Mouse (Mus musculus): ENCODE measurements around the gene Hbq1a.

The Hbq1a gene

DNA sequence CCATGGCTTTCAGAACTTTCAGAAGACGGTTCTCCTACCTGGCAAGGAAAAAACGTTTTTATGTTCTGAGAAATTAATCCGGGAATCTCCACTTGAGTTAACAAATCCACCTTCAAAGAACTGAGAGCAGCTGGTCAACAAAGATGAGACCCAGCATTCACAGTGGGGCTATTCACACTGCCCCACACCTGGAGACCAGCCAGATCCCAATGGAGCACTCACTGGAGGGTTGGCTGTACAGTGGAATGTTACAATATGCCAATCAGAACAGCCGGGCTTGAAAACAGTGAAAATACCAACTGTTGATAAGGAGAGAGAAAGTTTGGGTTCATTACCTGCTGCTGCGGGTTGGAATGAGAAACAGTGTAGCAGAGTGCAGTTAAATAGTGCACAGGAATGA lies 32.0 kb downstream of the Hbq1a start:
- no peak for DNase-seq

GRCm38 (mm10) chr11:32333235-32333634 lies 33.4 kb downstream of the Hbq1a start:
- peak in 1 of 2 experiments; percentile 46 for DNase-seq

DNA sequence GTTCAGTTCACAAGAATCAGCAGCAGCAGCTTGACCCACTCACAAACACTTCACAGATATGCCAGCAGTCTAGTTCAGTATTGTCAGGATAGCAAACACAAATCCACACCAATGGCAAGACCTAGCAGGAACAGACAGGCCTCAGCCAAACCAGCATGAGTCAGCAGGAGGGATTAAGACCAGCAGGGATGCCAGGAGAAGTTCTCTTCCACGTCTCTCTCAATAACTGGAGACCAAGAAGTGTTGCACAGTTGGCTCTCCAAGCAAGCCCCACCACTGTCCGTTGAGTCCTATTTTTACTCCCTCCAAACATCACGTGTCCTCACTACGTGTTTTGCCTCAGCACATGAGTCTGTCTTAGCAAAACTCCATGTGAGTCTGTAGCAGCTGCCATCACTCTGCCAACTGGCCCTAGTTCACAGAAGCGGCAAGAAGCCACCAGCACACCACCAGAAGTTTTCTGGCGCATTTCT lies 36.6 kb downstream of the Hbq1a start:
- DNase-seq, result no peak

DNA sequence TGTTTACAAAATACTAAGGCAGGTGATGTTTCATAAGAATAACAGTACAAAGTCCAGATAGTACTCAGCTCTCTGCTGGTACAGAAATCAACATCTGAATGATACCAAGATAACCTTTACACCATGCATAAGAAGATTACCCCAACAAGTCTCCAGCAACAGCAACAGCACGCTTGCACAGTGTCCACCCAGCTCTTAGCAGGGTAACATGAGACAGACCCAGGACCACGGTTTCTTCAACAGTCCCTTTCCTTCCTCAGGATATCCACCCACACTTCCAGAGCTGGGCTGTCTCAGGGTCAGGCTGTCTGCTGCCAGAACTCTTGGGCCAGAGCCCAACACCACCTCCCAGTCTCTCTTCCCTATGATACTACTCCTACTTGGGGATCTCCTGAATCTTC lies 39.3 kb downstream of the Hbq1a start:
- peak in 1 of 2 experiments; percentile 37 for DNase-seq

DNA sequence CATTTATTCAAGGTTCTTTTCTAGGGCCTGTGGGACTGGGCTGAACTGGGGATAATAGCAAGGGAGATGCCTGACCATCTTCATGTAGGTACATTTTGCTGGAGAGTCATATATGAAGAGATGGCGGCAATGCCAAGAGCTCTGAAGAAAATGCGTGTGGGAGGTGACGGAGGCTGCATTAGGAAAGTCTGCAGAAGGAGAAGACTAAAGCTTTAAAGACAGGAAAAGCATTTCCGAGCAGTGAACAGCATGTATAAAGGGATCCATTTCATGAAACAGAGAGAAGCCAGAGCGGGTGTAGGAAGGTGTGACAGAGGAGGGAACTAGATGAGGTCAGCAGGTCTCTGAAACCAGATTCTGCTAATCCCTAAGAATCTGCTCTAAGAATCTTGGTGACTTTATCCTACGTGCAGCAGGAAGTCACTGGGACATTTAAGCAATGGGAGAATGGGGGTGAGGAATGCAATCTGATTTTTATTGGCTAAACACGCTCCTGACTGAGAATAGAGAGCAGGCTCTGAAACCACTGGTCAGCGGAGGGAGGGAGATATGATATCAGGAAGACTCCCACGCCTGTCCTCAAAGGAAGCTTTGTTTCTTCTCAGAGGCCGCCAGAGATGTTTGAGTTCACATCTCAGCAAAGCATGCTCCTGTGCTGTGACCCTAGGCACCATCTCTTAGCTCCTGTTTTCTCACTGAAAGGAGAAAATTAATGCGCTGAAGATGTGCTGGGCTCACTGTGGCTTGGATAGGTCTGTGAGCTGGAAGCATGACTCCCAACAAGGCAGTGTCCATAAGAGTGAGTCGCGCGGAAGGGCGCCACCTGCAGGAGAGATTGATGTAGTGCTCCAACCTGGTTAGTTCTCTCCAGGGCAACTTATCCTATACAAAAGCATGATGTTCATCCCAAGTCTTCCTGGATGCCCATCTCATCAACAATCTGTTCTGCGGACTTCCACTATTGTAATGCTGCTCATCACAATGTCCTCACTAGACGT lies 40.9 kb downstream of the Hbq1a start:
- peak; percentile 49 to 65 for DNase-seq

DNA sequence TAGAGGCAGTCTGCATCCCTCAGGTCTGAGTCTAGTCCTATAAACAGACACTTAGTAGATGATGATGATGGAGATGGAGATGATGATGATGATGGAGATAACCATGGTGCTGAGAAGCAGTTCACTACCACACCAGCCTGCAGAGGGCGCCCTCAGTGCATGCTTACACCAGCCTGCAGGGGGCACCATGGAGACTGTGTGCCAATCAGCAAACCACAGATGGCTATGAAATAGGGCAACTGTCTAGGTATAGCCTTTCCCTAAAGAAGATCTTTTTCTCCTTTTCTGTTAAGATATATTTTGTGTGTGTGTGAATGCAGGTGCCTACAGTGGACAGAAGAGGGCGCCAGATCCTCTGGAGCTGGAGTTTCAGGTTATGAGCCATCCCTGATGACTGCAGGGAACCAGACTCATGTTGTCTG lies 42.9 kb downstream of the Hbq1a start:
- peak; percentile 52 to 70 for DNase-seq

- DNase-seq, result no peak
Observed at GRCm38 (mm10) chr11:32343350-32343749, 43.5 kb downstream of the Hbq1a start.

- no peak for DNase-seq
Observed at GRCm38 (mm10) chr11:32345504-32346297, 45.8 kb downstream of the Hbq1a start.

DNA sequence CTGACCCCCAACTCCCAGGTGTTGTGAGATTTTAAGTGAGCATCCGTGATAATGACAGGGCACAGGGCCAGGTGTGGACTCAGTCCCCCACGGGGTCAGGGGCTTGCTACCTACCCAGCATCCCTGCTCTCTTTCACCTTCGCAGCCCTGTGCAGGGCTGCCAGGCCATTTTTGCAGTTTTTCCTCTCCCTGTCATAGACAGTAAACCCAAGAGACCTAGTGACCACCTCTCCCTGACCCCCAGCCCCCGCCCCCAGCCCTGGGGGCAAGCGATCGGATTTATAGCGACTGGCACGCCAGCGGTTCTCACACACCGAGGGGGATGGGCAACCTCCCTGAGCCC lies 47.4 kb downstream of the Hbq1a start:
- no peak for DNase-seq

- DNase-seq, result peak; percentile 66 to 81
Observed at GRCm38 (mm10) chr11:32347607-32348432, 48.0 kb downstream of the Hbq1a start, which contains the start of gene Sh3pxd2b. Gene Sh3pxd2b (plus strand): TSS chr11:32347820.

DNA sequence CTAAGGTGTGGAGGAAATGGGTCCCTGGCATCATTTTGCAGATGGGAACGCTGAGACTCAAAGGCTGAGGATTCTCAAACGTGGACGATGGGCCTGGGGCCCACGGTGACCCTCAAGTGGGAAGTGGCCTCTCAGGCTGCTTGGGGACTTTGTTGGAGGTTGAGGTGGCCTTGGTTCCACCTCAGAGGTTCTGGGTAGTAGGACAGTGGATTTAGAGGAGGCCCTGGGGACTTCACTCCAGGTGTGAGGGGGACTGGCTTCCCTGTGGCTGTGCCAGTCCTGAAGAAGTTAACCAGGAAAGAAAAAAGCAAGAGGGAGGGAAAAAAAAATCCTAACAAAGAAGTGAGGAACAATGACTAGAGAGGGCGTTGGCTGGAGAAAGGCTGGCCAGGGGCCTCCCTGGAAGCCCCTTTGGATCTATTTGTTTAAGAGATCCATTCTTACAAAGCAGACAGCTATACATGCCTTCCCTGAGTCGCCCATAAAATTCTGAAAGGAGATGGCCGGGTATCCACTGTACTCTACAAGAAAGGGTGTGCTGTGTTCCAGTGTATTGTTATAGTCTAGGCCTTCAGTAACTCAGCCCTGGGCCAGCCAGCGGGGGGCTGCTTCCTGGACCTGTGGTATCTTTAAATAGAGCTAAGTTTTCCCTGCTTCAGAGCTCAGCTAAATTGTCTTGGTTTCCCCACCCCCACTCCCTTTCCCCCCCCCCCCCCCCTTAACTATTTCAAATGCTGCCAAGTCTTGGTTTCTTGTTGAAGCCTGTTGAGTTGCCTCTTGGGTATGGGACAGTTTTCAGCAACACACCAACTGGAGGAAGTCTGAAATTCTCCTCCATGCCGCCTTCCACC lies 48.8 kb downstream of the Hbq1a start:
- DNase-seq, result no peak

- DNase-seq, result no peak
Observed at GRCm38 (mm10) chr11:32349284-32349953, 49.5 kb downstream of the Hbq1a start.
